Mouse (Mus musculus): ENCODE data around the gene Txn2. TPM values are rescaled to one million over a fixed set of nuclear protein-coding genes. Genes with fewer than 3 reads are reported as not detected.
A peak's percentile ranks its signal among the peaks of the same experiment; 100 is the strongest.

Gene Txn2
- polyA plus RNA-seq, 1 experiment from 2014 or later = 106 TPM

GRCm38 (mm10) chr15:77925195-77925594 lies 3.6 kb downstream of the Txn2 start:
- Histone ChIP-seq H3K27ac (no peak overlapping the region), H3K4me3 (ENCODE audit: inconsistent target) (no peak overlapping the region), H3K36me3 (ENCODE audit: inconsistent target) (peaks cover 32% of the 10 kb centered on the region), H3K79me2 (ENCODE audit: inconsistent target) (peaks cover 40% of the 10 kb centered on the region)
- 88% methylated on average over 2 of the region's 2 CpGs for WGBS (ENCODE audit: missing documents)

GRCm38 (mm10) chr15:77923267-77924035 lies 5.4 kb downstream of the Txn2 start:
- H3K79me2 ChIP-seq (ENCODE audit: inconsistent target) = peaks cover 58% of the 10 kb centered on the region
- H3K36me3 ChIP-seq (ENCODE audit: inconsistent target) = peaks cover 37% of the 10 kb centered on the region
- H3K27ac ChIP-seq = no peak overlapping the region
- 82% methylated on average over 9 of the region's 9 CpGs for WGBS (ENCODE audit: missing documents)
- H3K4me3 ChIP-seq (ENCODE audit: inconsistent target) = no peak overlapping the region

GRCm38 (mm10) chr15:77922710-77923109 lies 6.1 kb downstream of the Txn2 start:
- WGBS (ENCODE audit: missing documents) = 94% methylated on average over 8 of the region's 9 CpGs
- no peak overlapping the region for H3K27ac ChIP-seq

GRCm38 (mm10) chr15:77921636-77922035 lies 7.2 kb downstream of the Txn2 start:
- no peak overlapping the region for H3K4me3 ChIP-seq (ENCODE audit: inconsistent target)
- peaks cover 45% of the 10 kb centered on the region for H3K79me2 ChIP-seq (ENCODE audit: inconsistent target)
- peak overlapping the region; percentile 35 for H3K27ac ChIP-seq
- 54% methylated on average over 6 of the region's 6 CpGs for WGBS (ENCODE audit: missing documents)
- peaks cover 33% of the 10 kb centered on the region; the same call in 1 of the 2 replicates for H3K36me3 ChIP-seq (ENCODE audit: inconsistent target)

More at GRCm38 (mm10) chr15:77922710-77923109, 6.1 kb downstream of the Txn2 start:
- H3K36me3 ChIP-seq (ENCODE audit: inconsistent target) = peaks cover 41% of the 10 kb centered on the region
- no peak overlapping the region for H3K4me3 ChIP-seq (ENCODE audit: inconsistent target)
- H3K79me2 ChIP-seq (ENCODE audit: inconsistent target) = peaks cover 56% of the 10 kb centered on the region

- WGBS (ENCODE audit: missing documents) = 92% methylated on average over 10 of the region's 10 CpGs
- Histone ChIP-seq H3K36me3 (ENCODE audit: inconsistent target) (peaks cover 37% of the 10 kb centered on the region; the same call in 1 of the 2 replicates), H3K27ac (peak overlapping the region; percentile 35), H3K4me3 (ENCODE audit: inconsistent target) (no peak overlapping the region), H3K79me2 (ENCODE audit: inconsistent target) (peaks cover 41% of the 10 kb centered on the region; the same call in 1 of the 2 replicates)
These were observed 8.0 kb downstream of the Txn2 start for GRCm38 (mm10) chr15:77920511-77921462.

GRCm38 (mm10) chr15:77919441-77919840 lies 9.4 kb downstream of the Txn2 start:
- Histone ChIP-seq H3K4me3 (ENCODE audit: inconsistent target) (no peak overlapping the region), H3K36me3 (ENCODE audit: inconsistent target) (peaks cover 43% of the 10 kb centered on the region), H3K27ac (no peak overlapping the region), H3K79me2 (ENCODE audit: inconsistent target) (peaks cover 41% of the 10 kb centered on the region; the same call in 1 of the 2 replicates)
- 92% methylated on average over 12 of the region's 12 CpGs for WGBS (ENCODE audit: missing documents)

- Histone ChIP-seq H3K36me3 (ENCODE audit: inconsistent target) (peaks cover 33% of the 10 kb centered on the region), H3K4me3 (ENCODE audit: inconsistent target) (no peak overlapping the region), H3K27ac (no peak overlapping the region), H3K79me2 (ENCODE audit: inconsistent target) (peaks cover 33% of the 10 kb centered on the region; the same call in 1 of the 2 replicates)
- WGBS (ENCODE audit: missing documents) = 36% methylated on average over 7 of the region's 8 CpGs
These were observed 11.8 kb downstream of the Txn2 start for GRCm38 (mm10) chr15:77916851-77917544.

- no peak overlapping the region for H3K27ac ChIP-seq
- WGBS (ENCODE audit: missing documents) = 98% methylated on average over 4 of the region's 4 CpGs
- H3K36me3 ChIP-seq (ENCODE audit: inconsistent target) = peaks cover 33% of the 10 kb centered on the region
These were observed 13.5 kb downstream of the Txn2 start for GRCm38 (mm10) chr15:77915287-77915686.

GRCm38 (mm10) chr15:77914507-77914906 lies 14.3 kb downstream of the Txn2 start:
- H3K36me3 ChIP-seq (ENCODE audit: inconsistent target) = peaks cover 29% of the 10 kb centered on the region
- H3K27ac ChIP-seq = no peak overlapping the region
- H3K79me2 ChIP-seq (ENCODE audit: inconsistent target) = peaks cover 15% of the 10 kb centered on the region; the same call in 1 of the 2 replicates
- WGBS (ENCODE audit: missing documents) = 95% methylated on average over 3 of the region's 3 CpGs
- no peak overlapping the region for H3K4me3 ChIP-seq (ENCODE audit: inconsistent target)

More at GRCm38 (mm10) chr15:77915287-77915686, 13.5 kb downstream of the Txn2 start:
- H3K4me3 ChIP-seq (ENCODE audit: inconsistent target) = no peak overlapping the region
- peaks cover 23% of the 10 kb centered on the region; the same call in 1 of the 2 replicates for H3K79me2 ChIP-seq (ENCODE audit: inconsistent target)

GRCm38 (mm10) chr15:77913054-77913453 lies 15.8 kb downstream of the Txn2 start:
- Histone ChIP-seq H3K79me2 (ENCODE audit: inconsistent target) (peaks cover under 1% of the 10 kb centered on the region; the same call in 1 of the 2 replicates), H3K4me3 (ENCODE audit: inconsistent target) (no peak overlapping the region), H3K36me3 (ENCODE audit: inconsistent target) (peaks cover 23% of the 10 kb centered on the region), H3K27ac (no peak overlapping the region)
- WGBS (ENCODE audit: missing documents) = 95% methylated on average over 8 of the region's 8 CpGs

- peaks cover 23% of the 10 kb centered on the region for H3K36me3 ChIP-seq (ENCODE audit: inconsistent target)
- 94% methylated on average over 7 of the region's 7 CpGs for WGBS (ENCODE audit: missing documents)
- no peaks in the 10 kb centered on the region; the same call in 1 of the 2 replicates for H3K79me2 ChIP-seq (ENCODE audit: inconsistent target)
- H3K4me3 ChIP-seq (ENCODE audit: inconsistent target) = no peak overlapping the region
- H3K27ac ChIP-seq = no peak overlapping the region
These were observed 16.2 kb downstream of the Txn2 start for GRCm38 (mm10) chr15:77912585-77912984.

- no peak overlapping the region for H3K4me3 ChIP-seq (ENCODE audit: inconsistent target)
- peaks cover 23% of the 10 kb centered on the region for H3K36me3 ChIP-seq (ENCODE audit: inconsistent target)
- H3K27ac ChIP-seq = no peak overlapping the region
- 95% methylated on average over 5 of the region's 5 CpGs for WGBS (ENCODE audit: missing documents)
- no peaks in the 10 kb centered on the region; the same call in 1 of the 2 replicates for H3K79me2 ChIP-seq (ENCODE audit: inconsistent target)
These were observed 16.8 kb downstream of the Txn2 start for GRCm38 (mm10) chr15:77912048-77912447.

- H3K36me3 ChIP-seq (ENCODE audit: inconsistent target) = peaks cover 19% of the 10 kb centered on the region
- WGBS (ENCODE audit: missing documents) = 88% methylated on average over 2 of the region's 2 CpGs
- no peak overlapping the region for H3K4me3 ChIP-seq (ENCODE audit: inconsistent target)
- H3K27ac ChIP-seq = no peak overlapping the region
- H3K79me2 ChIP-seq (ENCODE audit: inconsistent target) = no peaks in the 10 kb centered on the region
These were observed 17.7 kb downstream of the Txn2 start for GRCm38 (mm10) chr15:77911065-77911464.

Measured in macrophage (primary cell).